Mouse (Mus musculus) embryonic facial prominence, embryonic 11.5 days (tissue): Measurements from ENCODE around the gene Chmp1a. TPM values are rescaled to one million over a fixed set of nuclear protein-coding genes. Genes with fewer than 3 reads are reported as not detected.
"Not testable (repeated sequence)": the region's sequence is repeated elsewhere in the genome, so short reads cannot be mapped to it uniquely, and the experiment has no call there.

Experiments used
- ATAC-seq: fragments of 200-750 bp; cut with Nextera tagmentation; replicated peaks from 2 replicates; pipeline ENCODE4 v1.8.0; 2017; ENCODE audit warnings: low read depth; ENCODE audit not compliant: insufficient number of reproducible peaks, low FRiP score, low TSS enrichment
- DNase-seq: peaks from one replicate; pipeline ENCODE4 v3.0.0-alpha.2; 2015; ENCODE audit warnings: low spot score
- H3K27ac ChIP-seq: fragments of 300-500 bp; sonication (generic); replicated peaks from 2 replicates; pipeline ENCODE4 v1.5.1; 2014; ENCODE audit warnings: mild to moderate bottlenecking, low read depth, low read length, control low read depth
- H3K27me3 ChIP-seq: fragments of 300-500 bp; sonication (generic); 2 replicates; pipeline ENCODE4 v1.6.1; 2014; ENCODE audit warnings: mild to moderate bottlenecking, low read length, moderate library complexity, mixed read lengths; ENCODE audit not compliant: control insufficient read depth, insufficient read depth
- H3K36me3 ChIP-seq: fragments of 300-500 bp; sonication (generic); replicated peaks from 2 replicates; pipeline ENCODE4 v1.6.1; 2014; ENCODE audit warnings: low read depth, mild to moderate bottlenecking, low read length, moderate library complexity, mixed read lengths; ENCODE audit not compliant: control insufficient read depth, insufficient read depth
- H3K4me1 ChIP-seq: fragments of 300-500 bp; sonication (generic); 2 replicates; pipeline ENCODE4 v1.6.1; 2014; ENCODE audit warnings: low read length, mixed read lengths; ENCODE audit not compliant: control insufficient read depth, insufficient read depth
- H3K4me2 ChIP-seq: fragments of 300-500 bp; sonication (generic); 2 replicates; pipeline ENCODE4 v1.6.1; 2014; ENCODE audit warnings: low read depth, mild to moderate bottlenecking, control low read depth, low read length, moderate library complexity
- H3K4me3 ChIP-seq: fragments of 300-500 bp; sonication (generic); 2 replicates; pipeline ENCODE4 v1.5.1; 2014; ENCODE audit warnings: low read depth, low read length, control low read depth
- H3K9ac ChIP-seq: fragments of 300-500 bp; sonication (generic); replicated peaks from 2 replicates; pipeline ENCODE4 v1.6.1; 2014; ENCODE audit warnings: mild to moderate bottlenecking, control low read depth, low read length
- H3K9me3 ChIP-seq: fragments of 300-500 bp; sonication (generic); replicated peaks from 2 replicates; pipeline ENCODE4 v1.6.1; 2016; ENCODE audit warnings: mild to moderate bottlenecking, low read length, inconsistent platforms, mixed read lengths; ENCODE audit not compliant: control insufficient read depth
- WGBS: fragments of 180-500 bp; shearing (Covaris S2); extraction: QIAGEN DNeasy Blood & Tissue Kit; methylation state at CpG from one replicate; pipeline ENCODE4 v1.1.7; 2014; 5-methylcytosine and 5-hydroxymethylcytosine counted together
- polyA plus RNA-seq: library from polyadenylated mRNA; unstranded; fragments of >200 nt; fragmentation: Nextera tagmentation; extraction: Ambion mirVana; gene quantifications from 2 replicates; pipeline ENCODE4 v1.2.1, GENCODE M21; 2014

The Chmp1a gene
- polyA plus RNA-seq = 91.0 and 93.2 TPM in 2 replicates

- Histone ChIP-seq H3K4me1 (no peaks in the 10 kb centered on the region), H3K9ac (peak within 1 kb of the TSS; percentile 90), H3K36me3 (peaks cover 2% of the 10 kb centered on the region), H3K27ac (no peak within 1 kb of the TSS), H3K9me3 (no peaks in the 10 kb centered on the region), H3K4me2 (peak within 1 kb of the TSS; percentile 74), H3K27me3 (no peaks in the 10 kb centered on the region), H3K4me3 (peak within 1 kb of the TSS; percentile 93)
- ATAC-seq (peak; percentile 89), DNase-seq (peak; percentile 96)
- WGBS = under 1% methylated on average over 72 of the region's 76 CpGs
Measured at GRCm38 (mm10) chr8:123212321-123213117, at the start of gene Chmp1a, which contains the start of gene Spata33. Chmp1a (minus strand) TSS chr8:123212763. Spata33 (plus strand) TSS chr8:123212832.

- H3K27me3 ChIP-seq, ATAC-seq, H3K4me2 ChIP-seq, H3K36me3 ChIP-seq, H3K4me1 ChIP-seq, H3K4me3 ChIP-seq, H3K27ac ChIP-seq, H3K9me3 ChIP-seq, DNase-seq, H3K9ac ChIP-seq: not testable (repeated sequence)
- 91% methylated on average over 8 of the region's 8 CpGs for WGBS
Measured at GRCm38 (mm10) chr8:123257593-123257992, 45.0 kb upstream of the Chmp1a start.

- DNase-seq (no peak), ATAC-seq (no peak)
- no peaks in the 10 kb centered on the region; the same call in none of the 2 replicates for H3K36me3 ChIP-seq
- no peak overlapping the region for H3K4me3 ChIP-seq
- 45% methylated on average over 3 of the region's 3 CpGs for WGBS
- no peaks in the 10 kb centered on the region for H3K9me3 ChIP-seq
- no peaks in the 10 kb centered on the region for H3K27me3 ChIP-seq
- H3K4me2 ChIP-seq = no peak overlapping the region
- H3K9ac ChIP-seq = no peak overlapping the region
- H3K4me1 ChIP-seq = peaks cover 4% of the 10 kb centered on the region; the same call in 1 of the 2 replicates
- no peak overlapping the region for H3K27ac ChIP-seq
Measured at GRCm38 (mm10) chr8:123257114-123257513, 44.6 kb upstream of the Chmp1a start.

- Histone ChIP-seq H3K9me3 (no peaks in the 10 kb centered on the region), H3K27me3 (no peaks in the 10 kb centered on the region), H3K9ac (peak overlapping the region; percentile 96), H3K4me2 (peak overlapping the region; percentile 94), H3K27ac (no peak overlapping the region), H3K36me3 (no peaks in the 10 kb centered on the region; the same call in none of the 2 replicates), H3K4me1 (peaks cover 4% of the 10 kb centered on the region; the same call in 1 of the 2 replicates), H3K4me3 (peak overlapping the region; percentile 78)
- ATAC-seq = no peak
- no peak for DNase-seq
- 67% methylated on average over 6 of the region's 6 CpGs for WGBS
Measured at GRCm38 (mm10) chr8:123255170-123255569, 42.6 kb upstream of the Chmp1a start.

GRCm38 (mm10) chr8:123254099-123254885 is 41.7 kb upstream of the Chmp1a start, which contains the start of the genes Zfp276 and Vps9d1:
Zfp276 (plus strand) TSS chr8:123254195.
Vps9d1 (minus strand) TSS chr8:123254348.
- Histone ChIP-seq H3K27me3 (no peaks in the 10 kb centered on the region), H3K4me2 (peak within 1 kb of the TSS; percentile 94), H3K9me3 (no peaks in the 10 kb centered on the region), H3K27ac (peak within 1 kb of the TSS; percentile 87), H3K9ac (peak within 1 kb of the TSS; percentile 96), H3K36me3 (no peaks in the 10 kb centered on the region; the same call in none of the 2 replicates), H3K4me3 (peak within 1 kb of the TSS; percentile 78), H3K4me1 (peaks cover 4% of the 10 kb centered on the region; the same call in 1 of the 2 replicates)
- ATAC-seq (peak; percentile 94), DNase-seq (peak; percentile 87)
- under 1% methylated on average over 94 of the region's 99 CpGs for WGBS

GRCm38 (mm10) chr8:123253451-123254098 is 41.0 kb upstream of the Chmp1a start:
- peak; percentile 42 for ATAC-seq

GRCm38 (mm10) chr8:123252925-123253324 is 40.4 kb upstream of the Chmp1a start:
- ATAC-seq (no peak), DNase-seq (no peak)
- Histone ChIP-seq H3K9me3 (no peaks in the 10 kb centered on the region), H3K36me3 (no peaks in the 10 kb centered on the region; the same call in none of the 2 replicates), H3K27me3 (no peaks in the 10 kb centered on the region), H3K9ac (no peak overlapping the region; the same call in 1 of the 2 replicates), H3K27ac (no peak overlapping the region), H3K4me1 (peaks cover 4% of the 10 kb centered on the region; the same call in 1 of the 2 replicates), H3K4me2 (peak overlapping the region; percentile 94), H3K4me3 (peak overlapping the region; percentile 78)
- 46% methylated on average over 4 of the region's 4 CpGs for WGBS

More at GRCm38 (mm10) chr8:123253451-123254098, 41.0 kb upstream of the Chmp1a start:
- Histone ChIP-seq H3K4me1 (peaks cover 4% of the 10 kb centered on the region; the same call in 1 of the 2 replicates), H3K9ac (peak overlapping the region; percentile 96), H3K36me3 (no peaks in the 10 kb centered on the region; the same call in none of the 2 replicates), H3K27me3 (no peaks in the 10 kb centered on the region), H3K4me2 (peak overlapping the region; percentile 94), H3K27ac (peak overlapping the region; percentile 87), H3K9me3 (no peaks in the 10 kb centered on the region), H3K4me3 (peak overlapping the region; percentile 78)
- no peak for DNase-seq
- under 1% methylated on average over 38 of the region's 40 CpGs for WGBS
